Mouse (Mus musculus): Measurements from ENCODE around the gene Krtcap2. TPM values are rescaled to one million over a fixed set of nuclear protein-coding genes. Genes with fewer than 3 reads are reported as not detected.

Krtcap2 gene
- polyA plus RNA-seq, 1 experiment from 2014 or later: 239 TPM

DNA sequence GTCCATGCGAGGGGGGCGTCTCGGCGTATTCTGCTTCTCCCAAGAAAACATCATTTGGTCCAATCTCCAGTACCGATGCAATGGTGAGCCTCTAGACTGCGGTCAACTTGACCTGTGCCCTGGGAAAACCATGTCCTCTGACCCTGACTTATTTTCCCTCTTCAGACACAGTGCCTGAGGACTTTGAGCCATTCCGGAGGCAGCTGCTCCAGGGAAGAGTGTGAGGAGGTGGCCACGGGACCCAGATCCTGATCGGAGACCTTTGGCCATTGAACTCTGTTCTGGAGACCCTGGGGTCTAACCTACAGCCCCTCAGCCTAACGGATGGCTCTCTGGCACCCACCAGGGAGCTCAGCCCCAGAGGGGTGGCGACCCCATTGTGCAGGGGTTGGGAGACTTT lies 19.4 kb upstream of the Krtcap2 start:
- Histone ChIP-seq H3K4me3 (ENCODE audit: control insufficient read depth in 1 of 2, insufficient read depth in 1 of 2, low read depth in 1 of 2, low read length in 2 of 2) (no peak overlapping the region), H3K27me3 (ENCODE audit: control insufficient read depth, insufficient read depth, low read length) (peaks cover 25% of the 10 kb centered on the region), H3K9me3 (ENCODE audit: control insufficient read depth, low read length) (no peaks in the 10 kb centered on the region), H3K9ac (ENCODE audit: low read length) (no peak overlapping the region; the same call in 1 of the 2 replicates), H3K27ac (replicated peaks in 1 of 2; ENCODE audit: control insufficient read depth in 1 of 2, insufficient read depth in 1 of 2, low read depth in 2 of 2, low read length in 2 of 2) (no peak overlapping the region), H3K36me3 (ENCODE audit: control insufficient read depth, insufficient read depth, low read length) (no peaks in the 10 kb centered on the region), H3K4me1 (ENCODE audit: control insufficient read depth in 2 of 2, insufficient read depth in 2 of 2, low read length in 2 of 2) (peaks cover 10 to 16% of the 10 kb centered on the region in 2 experiments), H3K4me2 (ENCODE audit: low read length) (peak overlapping the region; percentile 73; the same call in 1 of the 2 replicates)
- WGBS: 56% methylated on average over 11 of the region's 11 CpGs
- no peak for ATAC-seq (ENCODE audit: insufficient number of reproducible peaks, insufficient read depth, low FRiP score, low read depth)

DNA sequence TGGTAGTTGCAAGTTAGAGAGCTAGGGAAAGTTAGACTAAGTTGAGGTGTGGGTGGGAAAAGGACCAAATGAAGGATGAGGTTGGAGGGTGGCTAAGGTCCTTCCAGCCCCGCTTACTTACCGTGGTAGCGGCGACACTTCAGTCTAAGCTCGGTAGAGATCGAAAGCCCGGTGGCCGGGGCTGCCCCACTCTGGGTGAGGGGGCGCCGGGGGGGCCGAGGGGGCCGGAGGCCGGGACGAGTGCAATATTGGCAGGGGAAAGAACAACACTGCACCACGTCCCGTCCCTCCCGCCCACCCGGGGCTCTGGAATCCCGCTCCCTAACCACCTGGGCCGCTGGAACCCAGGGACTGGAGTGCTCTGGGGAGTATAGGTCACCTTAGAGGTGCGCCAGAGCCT lies 18.9 kb upstream of the Krtcap2 start, which contains the start of gene Mtx1:
Gene Mtx1 (minus strand): TSS at position 189 of the 400 bp plus-strand sequence.
- Histone ChIP-seq H3K4me2 (ENCODE audit: low read length) (peak within 1 kb of the TSS; percentile 73), H3K36me3 (ENCODE audit: control insufficient read depth, insufficient read depth, low read length) (no peaks in the 10 kb centered on the region), H3K4me3 (ENCODE audit: control insufficient read depth in 1 of 2, insufficient read depth in 1 of 2, low read depth in 1 of 2, low read length in 2 of 2) (peak within 1 kb of the TSS; percentile 50 to 60), H3K9ac (ENCODE audit: low read length) (peak within 1 kb of the TSS; percentile 49), H3K27ac (replicated peaks in 1 of 2; ENCODE audit: control insufficient read depth in 1 of 2, insufficient read depth in 1 of 2, low read depth in 2 of 2, low read length in 2 of 2) (peak within 1 kb of the TSS; percentile 26 to 50; a peak in 2 of 4 replicates), H3K4me1 (ENCODE audit: control insufficient read depth in 2 of 2, insufficient read depth in 2 of 2, low read length in 2 of 2) (peaks cover 10 to 16% of the 10 kb centered on the region in 2 experiments), H3K27me3 (ENCODE audit: control insufficient read depth, insufficient read depth, low read length) (peaks cover 30% of the 10 kb centered on the region), H3K9me3 (ENCODE audit: control insufficient read depth, low read length) (no peaks in the 10 kb centered on the region)
- no peak for ATAC-seq (ENCODE audit: insufficient number of reproducible peaks, insufficient read depth, low FRiP score, low read depth)
- 8% methylated on average over 21 of the region's 21 CpGs for WGBS

DNA sequence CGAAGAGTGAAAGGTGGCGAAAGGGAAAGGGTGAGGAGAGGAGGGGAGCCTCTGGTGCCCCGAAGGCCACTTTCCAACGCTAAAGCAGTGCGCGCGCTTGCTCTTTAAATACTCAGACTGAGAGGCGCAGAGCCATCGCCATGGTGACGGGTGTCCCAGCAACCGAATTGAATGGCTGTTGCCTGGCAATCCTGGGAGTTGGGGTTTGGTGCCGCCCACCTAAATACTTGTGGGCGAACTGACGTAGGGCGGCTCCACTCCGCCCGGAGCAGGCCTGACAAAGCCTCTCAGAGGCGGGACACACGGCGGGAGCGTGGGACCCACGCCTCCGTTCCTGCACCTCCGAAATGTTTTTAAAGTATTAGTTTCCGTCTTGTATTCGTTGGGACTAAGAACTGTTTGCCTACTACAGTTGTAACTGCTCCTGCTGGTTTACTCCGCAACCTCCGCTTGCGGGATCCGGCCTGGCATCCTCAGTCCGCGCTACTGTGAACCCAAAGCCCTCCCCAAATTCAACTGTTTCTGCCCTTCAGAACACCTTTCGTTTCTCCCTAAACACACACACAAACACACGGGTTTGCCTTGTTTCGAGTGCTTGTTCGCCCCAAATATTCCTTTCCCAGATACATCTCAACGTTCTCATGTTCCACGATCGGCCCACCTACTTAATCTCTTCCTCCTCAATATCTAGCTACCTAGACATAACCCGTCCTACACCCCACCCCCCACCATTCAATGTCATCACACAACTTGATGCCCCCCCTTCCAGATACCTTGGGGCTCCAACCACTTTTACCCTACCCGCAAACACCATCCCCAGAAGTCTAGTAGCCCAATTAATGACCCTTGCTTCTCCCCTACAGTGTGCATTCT lies 18.2 kb upstream of the Krtcap2 start:
- H3K36me3 ChIP-seq (ENCODE audit: control insufficient read depth, insufficient read depth, low read length): no peaks in the 10 kb centered on the region
- peak overlapping the region; percentile 50 to 60 for H3K4me3 ChIP-seq (ENCODE audit: control insufficient read depth in 1 of 2, insufficient read depth in 1 of 2, low read depth in 1 of 2, low read length in 2 of 2)
- H3K4me1 ChIP-seq (ENCODE audit: control insufficient read depth in 2 of 2, insufficient read depth in 2 of 2, low read length in 2 of 2): peaks cover 10 to 16% of the 10 kb centered on the region in 2 experiments
- no peaks in the 10 kb centered on the region for H3K9me3 ChIP-seq (ENCODE audit: control insufficient read depth, low read length)
- H3K27ac ChIP-seq (replicated peaks in 1 of 2; ENCODE audit: control insufficient read depth in 1 of 2, insufficient read depth in 1 of 2, low read depth in 2 of 2, low read length in 2 of 2): peak overlapping the region; percentile 26 to 50; a peak in 2 of 4 replicates
- 5% methylated on average over 41 of the region's 41 CpGs for WGBS
- H3K9ac ChIP-seq (ENCODE audit: low read length): peak overlapping the region; percentile 49
- H3K27me3 ChIP-seq (ENCODE audit: control insufficient read depth, insufficient read depth, low read length): peaks cover 32% of the 10 kb centered on the region
- peak; percentile 75 for ATAC-seq (ENCODE audit: insufficient number of reproducible peaks, insufficient read depth, low FRiP score, low read depth)
- peak overlapping the region; percentile 73 for H3K4me2 ChIP-seq (ENCODE audit: low read length)

DNA sequence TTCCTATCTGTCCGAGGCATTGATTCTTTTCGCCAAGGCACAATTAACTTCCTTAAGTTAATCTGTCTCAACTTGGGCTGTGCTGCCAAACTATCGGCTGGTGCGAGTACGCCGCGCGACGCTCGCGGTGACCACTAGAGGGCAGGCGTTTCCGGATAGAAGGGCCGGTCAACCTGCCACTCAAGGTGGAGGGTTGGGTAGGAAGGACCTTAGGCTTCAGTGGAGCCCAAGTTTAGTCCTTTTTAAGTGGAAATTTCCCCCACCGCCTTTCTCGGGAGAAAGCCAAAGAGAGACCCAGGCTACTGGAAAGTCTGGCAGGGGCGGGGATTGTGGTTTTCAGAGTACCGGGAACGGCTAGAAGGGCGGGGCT lies 17.6 kb upstream of the Krtcap2 start:
- Histone ChIP-seq H3K9me3 (ENCODE audit: control insufficient read depth, low read length) (no peaks in the 10 kb centered on the region), H3K36me3 (ENCODE audit: control insufficient read depth, insufficient read depth, low read length) (no peaks in the 10 kb centered on the region), H3K27ac (replicated peaks in 1 of 2; ENCODE audit: control insufficient read depth in 1 of 2, insufficient read depth in 1 of 2, low read depth in 2 of 2, low read length in 2 of 2) (no peak overlapping the region), H3K4me3 (ENCODE audit: control insufficient read depth in 1 of 2, insufficient read depth in 1 of 2, low read depth in 1 of 2, low read length in 2 of 2) (peak overlapping the region; percentile 50 to 60), H3K27me3 (ENCODE audit: control insufficient read depth, insufficient read depth, low read length) (peaks cover 32% of the 10 kb centered on the region), H3K9ac (ENCODE audit: low read length) (peak overlapping the region; percentile 67), H3K4me2 (ENCODE audit: low read length) (peak overlapping the region; percentile 73), H3K4me1 (ENCODE audit: control insufficient read depth in 2 of 2, insufficient read depth in 2 of 2, low read length in 2 of 2) (peaks cover 13 to 21% of the 10 kb centered on the region in 2 experiments)
- peak; percentile 55; the same call in 1 of the 2 replicates for ATAC-seq (ENCODE audit: insufficient number of reproducible peaks, insufficient read depth, low FRiP score, low read depth)
- WGBS: under 1% methylated on average over 20 of the region's 20 CpGs

DNA sequence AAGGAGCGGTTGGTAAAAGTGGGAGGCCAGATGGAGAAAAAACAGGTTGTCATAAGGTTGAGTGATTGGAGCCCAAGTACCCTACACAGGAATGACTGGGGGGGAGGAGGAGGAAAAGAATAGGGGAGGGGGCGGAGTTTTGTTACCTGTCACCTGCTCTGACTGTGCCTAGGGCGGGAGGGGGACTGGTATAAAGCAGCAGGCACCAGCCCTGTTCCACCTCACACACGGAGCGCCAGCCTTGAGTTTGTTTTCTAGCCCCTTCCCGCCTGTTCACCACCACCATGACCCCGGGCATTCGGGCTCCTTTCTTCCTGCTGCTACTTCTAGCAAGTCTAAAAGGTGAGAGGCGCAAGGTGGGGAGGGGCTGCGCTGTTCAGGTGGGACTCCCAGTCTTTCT lies 16.9 kb upstream of the Krtcap2 start, which contains the start of gene Muc1:
Gene Muc1 (plus strand): TSS at position 222 of the 400 bp plus-strand sequence.
- H3K9me3 ChIP-seq (ENCODE audit: control insufficient read depth, low read length): no peaks in the 10 kb centered on the region
- H3K4me2 ChIP-seq (ENCODE audit: low read length): peak within 1 kb of the TSS; percentile 73
- H3K27ac ChIP-seq (replicated peaks in 1 of 2; ENCODE audit: control insufficient read depth in 1 of 2, insufficient read depth in 1 of 2, low read depth in 2 of 2, low read length in 2 of 2): no peak within 1 kb of the TSS
- H3K27me3 ChIP-seq (ENCODE audit: control insufficient read depth, insufficient read depth, low read length): peaks cover 32% of the 10 kb centered on the region
- H3K4me3 ChIP-seq (ENCODE audit: control insufficient read depth in 1 of 2, insufficient read depth in 1 of 2, low read depth in 1 of 2, low read length in 2 of 2): peak within 1 kb of the TSS; percentile 50 to 60
- peaks cover 19 to 27% of the 10 kb centered on the region in 2 experiments for H3K4me1 ChIP-seq (ENCODE audit: control insufficient read depth in 2 of 2, insufficient read depth in 2 of 2, low read length in 2 of 2)
- H3K9ac ChIP-seq (ENCODE audit: low read length): peak within 1 kb of the TSS; percentile 67
- 22% methylated on average over 10 of the region's 10 CpGs for WGBS
- no peaks in the 10 kb centered on the region for H3K36me3 ChIP-seq (ENCODE audit: control insufficient read depth, insufficient read depth, low read length)
- ATAC-seq (ENCODE audit: insufficient number of reproducible peaks, insufficient read depth, low FRiP score, low read depth): no peak

DNA sequence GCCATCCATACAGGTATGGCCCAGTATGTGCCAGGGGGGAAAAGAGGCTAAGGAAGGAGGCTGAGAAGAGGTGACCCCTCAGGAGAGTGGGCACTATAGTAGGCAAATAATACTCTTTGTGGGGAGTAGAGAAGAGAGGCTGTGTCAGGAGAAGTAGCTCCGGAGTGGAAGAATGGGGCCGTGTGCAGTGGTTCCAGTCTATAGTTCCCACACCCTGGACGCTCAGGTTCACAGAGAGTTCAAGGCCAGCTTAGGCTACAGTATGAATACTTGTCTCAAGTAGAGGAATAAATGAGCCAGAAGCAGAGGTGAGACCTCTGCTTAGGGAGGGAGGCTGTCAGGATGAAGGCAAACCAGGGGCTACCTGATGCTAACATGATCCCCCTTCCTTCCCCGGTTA lies 16.5 kb upstream of the Krtcap2 start:
- ATAC-seq (ENCODE audit: insufficient number of reproducible peaks, insufficient read depth, low FRiP score, low read depth): no peak
- H3K4me2 ChIP-seq (ENCODE audit: low read length): 0 out of 2 replicates have a peak overlapping the region, but pooled peaks have one; percentile 73
- WGBS: 63% methylated on average over 4 of the region's 4 CpGs
- H3K4me1 ChIP-seq (ENCODE audit: control insufficient read depth in 2 of 2, insufficient read depth in 2 of 2, low read length in 2 of 2): peaks cover 19 to 28% of the 10 kb centered on the region in 2 experiments
- no peak overlapping the region for H3K4me3 ChIP-seq (ENCODE audit: control insufficient read depth in 1 of 2, insufficient read depth in 1 of 2, low read depth in 1 of 2, low read length in 2 of 2)
- H3K9me3 ChIP-seq (ENCODE audit: control insufficient read depth, low read length): no peaks in the 10 kb centered on the region
- no peak overlapping the region for H3K27ac ChIP-seq (replicated peaks in 1 of 2; ENCODE audit: control insufficient read depth in 1 of 2, insufficient read depth in 1 of 2, low read depth in 2 of 2, low read length in 2 of 2)
- H3K36me3 ChIP-seq (ENCODE audit: control insufficient read depth, insufficient read depth, low read length): no peaks in the 10 kb centered on the region
- peaks cover 32% of the 10 kb centered on the region for H3K27me3 ChIP-seq (ENCODE audit: control insufficient read depth, insufficient read depth, low read length)
- no peak overlapping the region for H3K9ac ChIP-seq (ENCODE audit: low read length)

DNA sequence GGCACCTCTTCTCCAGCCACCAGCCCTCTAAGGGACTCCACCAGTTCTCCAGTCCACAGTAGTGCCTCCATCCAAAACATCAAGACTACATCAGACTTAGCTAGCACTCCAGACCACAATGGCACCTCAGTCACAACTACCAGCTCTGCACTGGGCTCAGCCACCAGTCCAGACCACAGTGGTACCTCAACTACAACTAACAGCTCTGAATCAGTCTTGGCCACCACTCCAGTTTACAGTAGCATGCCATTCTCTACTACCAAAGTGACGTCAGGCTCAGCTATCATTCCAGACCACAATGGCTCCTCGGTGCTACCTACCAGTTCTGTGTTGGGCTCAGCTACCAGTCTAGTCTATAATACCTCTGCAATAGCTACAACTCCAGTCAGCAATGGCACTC lies 15.2 kb upstream of the Krtcap2 start:
- WGBS: 82% methylated on average over 2 of the region's 2 CpGs
- no peak overlapping the region for H3K4me2 ChIP-seq (ENCODE audit: low read length)
- no peak overlapping the region for H3K4me3 ChIP-seq (ENCODE audit: control insufficient read depth in 1 of 2, insufficient read depth in 1 of 2, low read depth in 1 of 2, low read length in 2 of 2)

More for the DNA sequence above, 15.2 kb upstream of the Krtcap2 start:
- H3K36me3 ChIP-seq (ENCODE audit: control insufficient read depth, insufficient read depth, low read length): no peaks in the 10 kb centered on the region
- no peak overlapping the region for H3K9ac ChIP-seq (ENCODE audit: low read length)
- no peak for ATAC-seq (ENCODE audit: insufficient number of reproducible peaks, insufficient read depth, low FRiP score, low read depth)
- H3K27ac ChIP-seq (replicated peaks in 1 of 2; ENCODE audit: control insufficient read depth in 1 of 2, insufficient read depth in 1 of 2, low read depth in 2 of 2, low read length in 2 of 2): no peak overlapping the region
- H3K27me3 ChIP-seq (ENCODE audit: control insufficient read depth, insufficient read depth, low read length): peaks cover 24% of the 10 kb centered on the region; the same call in 1 of the 2 replicates
- peaks cover 19 to 28% of the 10 kb centered on the region in 2 experiments for H3K4me1 ChIP-seq (ENCODE audit: control insufficient read depth in 2 of 2, insufficient read depth in 2 of 2, low read length in 2 of 2)
- H3K9me3 ChIP-seq (ENCODE audit: control insufficient read depth, low read length): no peaks in the 10 kb centered on the region
